Mouse (Mus musculus) cortical plate, adult 2 months (tissue): ENCODE data around the gene Dok1.

Experiments
- CTCF ChIP-seq: fragments of 200-500 bp; IDR thresholded peaks from 2 replicates; pipeline ENCODE4 v1.5.1; 2011; ENCODE audit warnings: mild to moderate bottlenecking, control low read depth, low read length; ENCODE audit not compliant: insufficient read depth; ENCODE audit errors: extremely low read depth
- POLR2A ChIP-seq: fragments of 200-500 bp; IDR thresholded peaks from 2 replicates; pipeline ENCODE4 v1.6.1; 2011; ENCODE audit warnings: mild to moderate bottlenecking, low read length, control low read depth; ENCODE audit not compliant: insufficient read depth; ENCODE audit errors: extremely low read depth

- TF ChIP-seq CTCF: no peak
- TF ChIP-seq POLR2A: no peak
These were observed 491 bp downstream of the Dok1 start for GRCm38 (mm10) chr6:83032769-83033191.
